Mouse (Mus musculus) right cerebral cortex, postnatal 36 days (tissue): ENCODE results near the gene Ipcef1.
"Not testable (repeated sequence)": the region's sequence is repeated elsewhere in the genome, so short reads cannot be mapped to it uniquely, and the experiment has no call there.

ENCODE experiments used
- DNase-seq, 2 experiments: peaks; one replicate each; pipeline ENCODE4 v3.0.0; 2022; ENCODE audit warnings: low spot score in 2 of 2, mixed read lengths in 1 of 2

Gene Ipcef1

GRCm38 (mm10) chr10:7037194-7037593 is 15.1 kb downstream of the Ipcef1 start:
- no peak for DNase-seq

GRCm38 (mm10) chr10:7035547-7035946 is 16.7 kb downstream of the Ipcef1 start:
- DNase-seq, result no peak

GRCm38 (mm10) chr10:7033459-7033858 is 18.8 kb downstream of the Ipcef1 start:
- DNase-seq, result no peak

GRCm38 (mm10) chr10:7025028-7025427 is 27.2 kb downstream of the Ipcef1 start:
- DNase-seq, result no peak

- DNase-seq, result no peak
These were observed 31.7 kb downstream of the Ipcef1 start for GRCm38 (mm10) chr10:7020551-7020950.

- no peak for DNase-seq
These were observed 32.4 kb downstream of the Ipcef1 start for GRCm38 (mm10) chr10:7019781-7020386.

- DNase-seq, result no peak
These were observed 37.1 kb downstream of the Ipcef1 start for GRCm38 (mm10) chr10:7015199-7015598.

GRCm38 (mm10) chr10:7010543-7010942 is 41.7 kb downstream of the Ipcef1 start:
- DNase-seq, result no peak

- no peak for DNase-seq
These were observed 47.2 kb downstream of the Ipcef1 start for GRCm38 (mm10) chr10:7004980-7005538.

GRCm38 (mm10) chr10:7003898-7004297 is 48.4 kb downstream of the Ipcef1 start:
- not testable (repeated sequence) for DNase-seq

- no peak for DNase-seq
These were observed 52.9 kb downstream of the Ipcef1 start for GRCm38 (mm10) chr10:6999355-6999754.

GRCm38 (mm10) chr10:6998576-6999250 is 53.6 kb downstream of the Ipcef1 start:
- no peak for DNase-seq

GRCm38 (mm10) chr10:6996895-6997294 is 55.4 kb downstream of the Ipcef1 start:
- DNase-seq, result no peak

GRCm38 (mm10) chr10:6988555-6988954 is 63.7 kb downstream of the Ipcef1 start:
- no peak for DNase-seq

- no peak for DNase-seq
These were observed 64.7 kb downstream of the Ipcef1 start for GRCm38 (mm10) chr10:6987399-6988098.

- no peak for DNase-seq
These were observed 66.0 kb downstream of the Ipcef1 start for GRCm38 (mm10) chr10:6986246-6986645.

GRCm38 (mm10) chr10:6983431-6983830 is 68.8 kb downstream of the Ipcef1 start:
- DNase-seq, result no peak

GRCm38 (mm10) chr10:6982751-6983151 is 69.5 kb downstream of the Ipcef1 start:
- DNase-seq, result no peak

- DNase-seq, result no peak
These were observed 72.0 kb downstream of the Ipcef1 start for GRCm38 (mm10) chr10:6980236-6980635.

GRCm38 (mm10) chr10:6979789-6980188 is 72.5 kb downstream of the Ipcef1 start:
- DNase-seq, result no peak

- DNase-seq, result no peak
These were observed 73.1 kb downstream of the Ipcef1 start for GRCm38 (mm10) chr10:6979216-6979615.

GRCm38 (mm10) chr10:6978733-6979132 is 73.5 kb downstream of the Ipcef1 start:
- DNase-seq, result no peak

- DNase-seq, result no peak
These were observed 74.4 kb downstream of the Ipcef1 start for GRCm38 (mm10) chr10:6977843-6978242.
